ENCODE assay signal across 18 mouse cellular contexts in genomic region chr12:69177526-69177925, GRCm38 (mm10).
"Had no signal": no experiment of that assay in that cellular context is flagged by ENCODE, and none has a peak within 500 bp of the region (broad histone marks: within the 10 kb centered on the region; RNA-seq: fewer than 3 reads in every experiment).

No protein-coding gene starts in this region.

- DNase-seq: lung, adult 18-20 months; lung, embryonic 14.5 days; lung, postnatal 10 days; lung, postnatal 4 days; midbrain, embryonic 14.5 days; retina, postnatal 1 day; right cerebral cortex, adult 18-20 months; right cerebral cortex, postnatal 25 days; right cerebral cortex, postnatal 4 days; spleen, adult 18-20 months; thymus, adult 18-20 months; thymus, postnatal 14 days; thymus, postnatal 36 days had no signal

- H3K27me3 ChIP-seq: midbrain, embryonic 12.5 days; neural tube, embryonic 13.5 days; neural tube, embryonic 15.5 days had no signal

- H3K4me1 ChIP-seq: midbrain, embryonic 10.5 days; midbrain, embryonic 12.5 days; neural tube, embryonic 13.5 days; neural tube, embryonic 15.5 days had no signal

- H3K4me3 ChIP-seq: midbrain, embryonic 10.5 days; midbrain, embryonic 12.5 days; myocyte; neural tube, embryonic 13.5 days; neural tube, embryonic 15.5 days had no signal

- H3K27ac ChIP-seq: midbrain, embryonic 10.5 days; midbrain, embryonic 12.5 days; neural tube, embryonic 13.5 days; neural tube, embryonic 15.5 days had no signal
